Mouse (Mus musculus): ENCODE results near the gene Lats2. TPM values are rescaled to one million over a fixed set of nuclear protein-coding genes. Genes with fewer than 3 reads are reported as not detected.
A peak's percentile ranks its signal among the peaks of the same experiment; 100 is the strongest.

Lats2 gene
- polyA plus RNA-seq, 1 experiment from 2014 or later, result 25.9 TPM

DNA sequence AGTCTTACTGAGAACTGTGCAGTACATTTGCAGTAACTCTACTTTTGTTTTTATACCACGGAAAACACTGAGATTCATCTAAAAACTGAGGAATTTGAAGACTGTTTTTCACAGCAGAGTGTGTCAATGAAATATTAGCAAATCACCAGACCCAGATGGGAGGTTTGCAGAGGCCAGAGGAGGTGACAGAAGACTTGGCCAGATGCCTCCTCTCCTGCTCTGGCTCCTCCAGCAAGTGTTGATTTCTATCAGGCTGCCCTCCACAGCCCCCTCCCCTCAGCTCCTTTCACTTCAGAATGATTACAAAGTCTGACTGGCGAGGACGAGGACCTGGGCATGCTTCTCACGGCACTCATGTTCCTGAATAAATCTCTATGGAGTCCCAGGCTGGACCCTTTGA is 29.2 kb upstream of the Lats2 start:
- no peaks in the 10 kb centered on the region for H3K36me3 ChIP-seq (ENCODE audit: control insufficient read depth, insufficient read depth, low read length)
- no peaks in the 10 kb centered on the region for H3K9me3 ChIP-seq (ENCODE audit: control insufficient read depth, low read length)
- no peak overlapping the region for H3K9ac ChIP-seq (ENCODE audit: low read length)
- WGBS, result 36% methylated on average over 4 of the region's 4 CpGs
- no peak overlapping the region for H3K4me3 ChIP-seq (ENCODE audit: control insufficient read depth in 1 of 2, insufficient read depth in 1 of 2, low read depth in 1 of 2, low read length in 2 of 2)
- no peaks in the 10 kb centered on the region for H3K27me3 ChIP-seq (ENCODE audit: control insufficient read depth, insufficient read depth, low read length)
- H3K27ac ChIP-seq (replicated peaks in 1 of 2; ENCODE audit: control insufficient read depth in 1 of 2, insufficient read depth in 1 of 2, low read depth in 2 of 2, low read length in 2 of 2), result no peak overlapping the region
- no peak overlapping the region for H3K4me2 ChIP-seq (ENCODE audit: low read length)
- no peak for ATAC-seq (ENCODE audit: insufficient number of reproducible peaks, insufficient read depth, low FRiP score, low read depth)
- peaks cover 0 to 2% of the 10 kb centered on the region in 2 experiments; a peak in 1 of 4 replicates for H3K4me1 ChIP-seq (ENCODE audit: control insufficient read depth in 2 of 2, insufficient read depth in 2 of 2, low read length in 2 of 2)

- no peak overlapping the region for H3K9ac ChIP-seq (ENCODE audit: low read length)
- H3K4me2 ChIP-seq (ENCODE audit: low read length), result no peak overlapping the region
- H3K4me3 ChIP-seq (ENCODE audit: control insufficient read depth in 1 of 2, insufficient read depth in 1 of 2, low read depth in 1 of 2, low read length in 2 of 2), result no peak overlapping the region
- no peaks in the 10 kb centered on the region for H3K4me1 ChIP-seq (ENCODE audit: control insufficient read depth in 2 of 2, insufficient read depth in 2 of 2, low read length in 2 of 2)
- no peak for ATAC-seq (ENCODE audit: insufficient number of reproducible peaks, insufficient read depth, low FRiP score, low read depth)
- H3K27me3 ChIP-seq (ENCODE audit: control insufficient read depth, insufficient read depth, low read length), result no peaks in the 10 kb centered on the region
- 0 out of 2 replicates have a peak, but pooled peaks cover 3% of the 10 kb centered on the region for H3K9me3 ChIP-seq (ENCODE audit: control insufficient read depth, low read length)
- 77% methylated on average over 6 of the region's 6 CpGs for WGBS
- no peaks in the 10 kb centered on the region for H3K36me3 ChIP-seq (ENCODE audit: control insufficient read depth, insufficient read depth, low read length)
- H3K27ac ChIP-seq (replicated peaks in 1 of 2; ENCODE audit: control insufficient read depth in 1 of 2, insufficient read depth in 1 of 2, low read depth in 2 of 2, low read length in 2 of 2), result no peak overlapping the region
Observed at GRCm38 (mm10) chr14:57772157-57772815, 14.1 kb upstream of the Lats2 start.

DNA sequence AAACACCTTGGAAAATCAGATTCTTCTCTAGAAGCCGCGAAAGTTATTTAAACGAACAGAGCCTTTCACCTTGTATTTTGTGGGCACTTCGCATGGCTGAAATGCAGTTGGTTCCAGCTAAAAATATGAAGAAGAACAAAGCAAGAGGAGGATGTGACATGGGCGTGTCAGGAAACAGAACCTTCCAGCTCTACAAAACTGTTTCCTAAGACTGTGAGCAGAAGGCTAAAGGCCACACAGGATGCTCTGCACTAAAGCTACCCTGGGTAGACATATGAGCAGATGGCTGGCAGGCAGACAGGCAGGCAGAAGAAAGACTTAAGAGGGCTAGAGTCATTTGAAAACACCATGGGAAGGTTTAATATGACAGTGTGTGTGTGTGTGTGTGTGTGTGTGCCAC is 10.9 kb upstream of the Lats2 start:
- no peak overlapping the region for H3K4me2 ChIP-seq (ENCODE audit: low read length)
- no peak overlapping the region for H3K4me3 ChIP-seq (ENCODE audit: control insufficient read depth in 1 of 2, insufficient read depth in 1 of 2, low read depth in 1 of 2, low read length in 2 of 2)
- ATAC-seq (ENCODE audit: insufficient number of reproducible peaks, insufficient read depth, low FRiP score, low read depth), result no peak
- 93% methylated on average over 5 of the region's 5 CpGs for WGBS
- H3K27ac ChIP-seq (replicated peaks in 1 of 2; ENCODE audit: control insufficient read depth in 1 of 2, insufficient read depth in 1 of 2, low read depth in 2 of 2, low read length in 2 of 2), result no peak overlapping the region
- H3K27me3 ChIP-seq (ENCODE audit: control insufficient read depth, insufficient read depth, low read length), result no peaks in the 10 kb centered on the region
- no peaks in the 10 kb centered on the region for H3K36me3 ChIP-seq (ENCODE audit: control insufficient read depth, insufficient read depth, low read length)
- no peak overlapping the region for H3K9ac ChIP-seq (ENCODE audit: low read length)
- H3K9me3 ChIP-seq (ENCODE audit: control insufficient read depth, low read length), result no peaks in the 10 kb centered on the region
- no peaks in the 10 kb centered on the region for H3K4me1 ChIP-seq (ENCODE audit: control insufficient read depth in 2 of 2, insufficient read depth in 2 of 2, low read length in 2 of 2)

DNA sequence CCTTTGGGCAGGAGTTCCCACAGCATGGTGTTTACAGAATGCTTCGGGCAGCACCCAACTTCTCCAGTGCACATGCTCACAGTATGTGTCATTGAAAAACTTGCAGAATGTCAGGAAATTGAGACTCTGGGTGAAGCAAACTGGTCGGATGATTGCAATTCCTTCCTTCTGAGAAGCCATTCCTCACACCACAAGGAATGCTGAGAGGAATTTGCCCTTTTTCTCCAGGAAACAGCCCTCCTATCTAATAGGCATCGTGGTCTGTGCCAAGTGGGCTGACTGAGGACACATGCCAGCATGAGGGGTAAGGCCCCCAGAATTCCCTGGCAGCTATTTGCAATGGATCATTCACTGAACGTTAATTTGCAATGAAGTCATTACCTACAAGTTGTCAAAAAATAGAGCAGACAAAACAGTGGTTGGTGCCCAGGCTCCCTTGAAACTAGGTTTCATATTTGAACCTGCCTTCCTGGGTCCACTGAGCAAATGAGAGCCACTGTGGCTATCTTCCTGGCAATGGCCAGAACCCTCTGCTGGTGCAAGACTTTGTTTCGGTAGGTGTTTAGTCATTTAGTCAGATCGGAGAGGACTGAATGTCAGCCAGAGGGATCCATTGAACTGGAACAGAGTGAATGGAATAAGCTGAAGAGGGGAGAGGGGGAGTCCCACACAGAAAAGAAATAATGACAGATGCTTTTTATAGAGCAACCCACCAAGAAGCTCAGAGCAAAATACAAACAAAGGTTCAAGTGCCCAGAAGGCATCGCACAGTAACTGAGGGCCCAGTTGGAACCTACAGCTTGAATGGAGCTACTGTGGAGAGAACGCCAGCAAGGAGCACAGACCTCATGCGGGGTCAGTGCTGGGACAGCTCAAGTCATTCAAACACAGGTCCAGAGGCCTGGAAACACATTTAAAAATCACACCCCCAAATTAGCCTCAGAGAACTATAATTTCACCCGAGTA is 2.5 kb upstream of the Lats2 start:
- no peaks in the 10 kb centered on the region for H3K9me3 ChIP-seq (ENCODE audit: control insufficient read depth, low read length)
- H3K4me2 ChIP-seq (ENCODE audit: low read length), result no peak overlapping the region
- no peak overlapping the region; a peak in 1 of 4 replicates for H3K27ac ChIP-seq (replicated peaks in 1 of 2; ENCODE audit: control insufficient read depth in 1 of 2, insufficient read depth in 1 of 2, low read depth in 2 of 2, low read length in 2 of 2)
- H3K4me1 ChIP-seq (ENCODE audit: control insufficient read depth in 2 of 2, insufficient read depth in 2 of 2, low read length in 2 of 2), result no peaks in the 10 kb centered on the region
- H3K36me3 ChIP-seq (ENCODE audit: control insufficient read depth, insufficient read depth, low read length), result no peaks in the 10 kb centered on the region
- H3K9ac ChIP-seq (ENCODE audit: low read length), result no peak overlapping the region
- WGBS, result 63% methylated on average over 10 of the region's 10 CpGs
- no peak for ATAC-seq (ENCODE audit: insufficient number of reproducible peaks, insufficient read depth, low FRiP score, low read depth)
- no peaks in the 10 kb centered on the region for H3K27me3 ChIP-seq (ENCODE audit: control insufficient read depth, insufficient read depth, low read length)
- H3K4me3 ChIP-seq (ENCODE audit: control insufficient read depth in 1 of 2, insufficient read depth in 1 of 2, low read depth in 1 of 2, low read length in 2 of 2), result no peak overlapping the region

- no peaks in the 10 kb centered on the region for H3K36me3 ChIP-seq (ENCODE audit: control insufficient read depth, insufficient read depth, low read length)
- peaks cover 7 to 17% of the 10 kb centered on the region in 2 experiments for H3K4me1 ChIP-seq (ENCODE audit: control insufficient read depth in 2 of 2, insufficient read depth in 2 of 2, low read length in 2 of 2)
- no peak overlapping the region for H3K4me2 ChIP-seq (ENCODE audit: low read length)
- no peak for ATAC-seq (ENCODE audit: insufficient number of reproducible peaks, insufficient read depth, low FRiP score, low read depth)
- no peak overlapping the region for H3K4me3 ChIP-seq (ENCODE audit: control insufficient read depth in 1 of 2, insufficient read depth in 1 of 2, low read depth in 1 of 2, low read length in 2 of 2)
- 87% methylated on average over 4 of the region's 4 CpGs for WGBS
- no peaks in the 10 kb centered on the region for H3K9me3 ChIP-seq (ENCODE audit: control insufficient read depth, low read length)
- H3K27ac ChIP-seq (replicated peaks in 1 of 2; ENCODE audit: control insufficient read depth in 1 of 2, insufficient read depth in 1 of 2, low read depth in 2 of 2, low read length in 2 of 2), result no peak overlapping the region
- H3K27me3 ChIP-seq (ENCODE audit: control insufficient read depth, insufficient read depth, low read length), result no peaks in the 10 kb centered on the region
- no peak overlapping the region for H3K9ac ChIP-seq (ENCODE audit: low read length)
Observed at GRCm38 (mm10) chr14:57756094-57756493, 2.1 kb downstream of the Lats2 start.

DNA sequence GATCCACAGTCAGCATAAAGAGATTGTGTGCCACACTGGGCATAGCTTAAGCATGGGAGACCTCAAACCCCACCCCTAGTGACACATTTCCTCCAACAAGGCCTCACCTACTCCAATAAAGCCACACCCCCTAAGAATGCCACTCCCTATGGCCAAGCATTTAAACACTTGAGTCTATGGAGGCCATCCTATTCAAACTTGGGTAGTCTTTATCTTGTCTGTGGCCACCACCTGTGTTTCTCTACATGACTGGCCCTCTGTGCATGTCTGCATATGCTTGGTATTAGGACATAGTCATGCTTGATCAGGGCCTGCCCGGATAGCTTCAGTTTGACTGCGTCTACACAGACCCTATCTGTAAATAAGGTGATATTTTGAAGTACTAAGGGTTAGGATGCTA is 2.5 kb downstream of the Lats2 start:
- ATAC-seq (ENCODE audit: insufficient number of reproducible peaks, insufficient read depth, low FRiP score, low read depth), result no peak
- H3K36me3 ChIP-seq (ENCODE audit: control insufficient read depth, insufficient read depth, low read length), result no peaks in the 10 kb centered on the region
- no peaks in the 10 kb centered on the region for H3K9me3 ChIP-seq (ENCODE audit: control insufficient read depth, low read length)
- H3K4me3 ChIP-seq (ENCODE audit: control insufficient read depth in 1 of 2, insufficient read depth in 1 of 2, low read depth in 1 of 2, low read length in 2 of 2), result no peak overlapping the region
- no peaks in the 10 kb centered on the region for H3K27me3 ChIP-seq (ENCODE audit: control insufficient read depth, insufficient read depth, low read length)
- no peak overlapping the region for H3K4me2 ChIP-seq (ENCODE audit: low read length)
- H3K9ac ChIP-seq (ENCODE audit: low read length), result no peak overlapping the region
- H3K4me1 ChIP-seq (ENCODE audit: control insufficient read depth in 2 of 2, insufficient read depth in 2 of 2, low read length in 2 of 2), result peaks cover 7 to 17% of the 10 kb centered on the region in 2 experiments
- no peak overlapping the region for H3K27ac ChIP-seq (replicated peaks in 1 of 2; ENCODE audit: control insufficient read depth in 1 of 2, insufficient read depth in 1 of 2, low read depth in 2 of 2, low read length in 2 of 2)
- WGBS, result 93% methylated on average over 2 of the region's 2 CpGs

DNA sequence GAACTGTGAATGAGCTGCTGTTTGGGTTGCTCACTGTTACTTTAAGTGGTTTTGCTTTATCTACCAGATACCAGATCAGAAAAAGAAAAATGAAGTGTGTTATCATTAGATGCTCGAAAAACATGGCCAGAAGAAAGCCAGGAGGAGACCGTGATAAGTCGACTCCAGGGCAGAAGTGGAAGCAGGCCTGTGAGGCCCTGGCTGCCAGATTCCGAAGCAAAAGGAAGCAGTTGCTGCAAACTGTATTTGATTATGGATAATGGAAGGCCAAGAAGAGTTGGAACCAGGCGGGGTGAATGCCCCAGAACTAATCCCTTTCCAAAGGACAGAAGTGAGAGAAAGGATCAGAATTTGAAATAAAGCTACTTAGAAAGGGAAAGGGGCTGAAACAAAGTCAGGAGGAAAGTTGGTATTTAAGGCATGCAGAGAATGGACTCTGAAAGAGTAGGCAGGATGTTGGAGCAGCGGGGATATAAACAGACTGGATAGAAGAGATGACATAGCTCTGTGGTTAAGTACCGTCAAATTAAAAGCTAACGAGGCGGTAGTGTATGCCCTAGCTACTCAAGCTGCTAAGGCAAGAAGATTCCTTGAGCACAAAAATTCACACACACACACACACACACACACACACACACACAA is 4.7 kb downstream of the Lats2 start:
- H3K9ac ChIP-seq (ENCODE audit: low read length), result no peak overlapping the region

More for the DNA sequence above, 4.7 kb downstream of the Lats2 start:
- 5% methylated on average over 9 of the region's 9 CpGs for WGBS
- H3K4me2 ChIP-seq (ENCODE audit: low read length), result peak overlapping the region; percentile 47
- peaks cover 7 to 17% of the 10 kb centered on the region in 2 experiments for H3K4me1 ChIP-seq (ENCODE audit: control insufficient read depth in 2 of 2, insufficient read depth in 2 of 2, low read length in 2 of 2)
- H3K27me3 ChIP-seq (ENCODE audit: control insufficient read depth, insufficient read depth, low read length), result no peaks in the 10 kb centered on the region
- no peak overlapping the region for H3K4me3 ChIP-seq (ENCODE audit: control insufficient read depth in 1 of 2, insufficient read depth in 1 of 2, low read depth in 1 of 2, low read length in 2 of 2)
- no peaks in the 10 kb centered on the region for H3K36me3 ChIP-seq (ENCODE audit: control insufficient read depth, insufficient read depth, low read length)
- no peaks in the 10 kb centered on the region for H3K9me3 ChIP-seq (ENCODE audit: control insufficient read depth, low read length)
- ATAC-seq (ENCODE audit: insufficient number of reproducible peaks, insufficient read depth, low FRiP score, low read depth), result peak; percentile 75; the same call in 1 of the 2 replicates
- peak overlapping the region; percentile 93 to 94 for H3K27ac ChIP-seq (replicated peaks in 1 of 2; ENCODE audit: control insufficient read depth in 1 of 2, insufficient read depth in 1 of 2, low read depth in 2 of 2, low read length in 2 of 2)
